Mouse (Mus musculus): ENCODE results near the gene Spem1. TPM values are rescaled to one million over a fixed set of nuclear protein-coding genes. Genes with fewer than 3 reads are reported as not detected.

Gene Spem1
- polyA plus RNA-seq, 2 experiments: 0.18 to 0.65 TPM

GRCm38 (mm10) chr11:69838714-69839104 is 16.7 kb upstream of the Spem1 start:
- Histone ChIP-seq H3K9ac (ENCODE audit: low read depth, low read length, severe bottlenecking) (peak overlapping the region; percentile 63), H3K4me1 (ENCODE audit: control insufficient read depth, insufficient read depth, low read length) (peaks cover 33% of the 10 kb centered on the region), H3K4me3 (replicated peaks; ENCODE audit: low read length) (peak overlapping the region; percentile 73), H3K27ac (replicated peaks; ENCODE audit: low read depth, low read length) (peak overlapping the region; percentile 83), H3K9me3 (ENCODE audit: control insufficient read depth, low read length) (no peaks in the 10 kb centered on the region), H3K27me3 (ENCODE audit: control insufficient read depth, insufficient read depth, low read length) (peaks cover 2% of the 10 kb centered on the region; the same call in 1 of the 2 replicates), H3K4me2 (replicated peaks; ENCODE audit: low read depth, low read length, severe bottlenecking) (peak overlapping the region; percentile 50), H3K36me3 (ENCODE audit: control insufficient read depth, insufficient read depth, low read length) (peaks cover 6% of the 10 kb centered on the region; the same call in 1 of the 2 replicates)
- DNase-seq (ENCODE audit: low spot score) (peak; percentile 20), ATAC-seq (ENCODE audit: low FRiP score, low read depth) (no peak)
- 2% methylated on average over 7 of the region's 7 CpGs for WGBS
- no peak for TF ChIP-seq POLR2A (IDR thresholded peaks at IDR 0.05; ENCODE audit: borderline replicate concordance, extremely low read depth, insufficient read depth, insufficient read length)

GRCm38 (mm10) chr11:69837952-69838713 is 16.2 kb upstream of the Spem1 start, which contains the start of gene Tmem256:
Tmem256 (plus strand) TSS chr11:69838514.
- Histone ChIP-seq H3K9me3 (ENCODE audit: control insufficient read depth, low read length) (no peaks in the 10 kb centered on the region), H3K9ac (ENCODE audit: low read depth, low read length, severe bottlenecking) (peak within 1 kb of the TSS; percentile 71), H3K27me3 (ENCODE audit: control insufficient read depth, insufficient read depth, low read length) (peaks cover 5% of the 10 kb centered on the region; the same call in 1 of the 2 replicates), H3K4me1 (ENCODE audit: control insufficient read depth, insufficient read depth, low read length) (peaks cover 37% of the 10 kb centered on the region), H3K4me3 (replicated peaks; ENCODE audit: low read length) (peak within 1 kb of the TSS; percentile 73), H3K4me2 (replicated peaks; ENCODE audit: low read depth, low read length, severe bottlenecking) (peak within 1 kb of the TSS; percentile 95), H3K36me3 (ENCODE audit: control insufficient read depth, insufficient read depth, low read length) (peaks cover 12% of the 10 kb centered on the region; the same call in 1 of the 2 replicates), H3K27ac (replicated peaks; ENCODE audit: low read depth, low read length) (peak within 1 kb of the TSS; percentile 83)
- 0 out of 2 replicates have a peak, but pooled peaks have one; percentile 69 for TF ChIP-seq POLR2A (IDR thresholded peaks at IDR 0.05; ENCODE audit: borderline replicate concordance, extremely low read depth, insufficient read depth, insufficient read length)
- WGBS: 0% methylated on average over 34 of the region's 34 CpGs
- DNase-seq (ENCODE audit: low spot score) (peak; percentile 100), ATAC-seq (ENCODE audit: low FRiP score, low read depth) (peak; percentile 92)

GRCm38 (mm10) chr11:69837604-69837951 is 15.6 kb upstream of the Spem1 start, which contains the start of gene Nlgn2:
Nlgn2 (minus strand) TSS chr11:69837784.
- peaks cover 37% of the 10 kb centered on the region for H3K4me1 ChIP-seq (ENCODE audit: control insufficient read depth, insufficient read depth, low read length)
- no peak for DNase-seq (ENCODE audit: low spot score)
- H3K9me3 ChIP-seq (ENCODE audit: control insufficient read depth, low read length): no peaks in the 10 kb centered on the region
- peaks cover 17% of the 10 kb centered on the region for H3K36me3 ChIP-seq (ENCODE audit: control insufficient read depth, insufficient read depth, low read length)
- peak within 1 kb of the TSS; percentile 73 for H3K4me3 ChIP-seq (replicated peaks; ENCODE audit: low read length)
- peak within 1 kb of the TSS; percentile 71 for H3K9ac ChIP-seq (ENCODE audit: low read depth, low read length, severe bottlenecking)
- no peak; the same call in 1 of the 2 replicates for ATAC-seq (ENCODE audit: low FRiP score, low read depth)
- H3K27me3 ChIP-seq (ENCODE audit: control insufficient read depth, insufficient read depth, low read length): peaks cover 5% of the 10 kb centered on the region; the same call in 1 of the 2 replicates
- peak within 1 kb of the TSS; percentile 83 for H3K27ac ChIP-seq (replicated peaks; ENCODE audit: low read depth, low read length)
- peak within 1 kb of the TSS; percentile 95 for H3K4me2 ChIP-seq (replicated peaks; ENCODE audit: low read depth, low read length, severe bottlenecking)
- no peak for TF ChIP-seq POLR2A (IDR thresholded peaks at IDR 0.05; ENCODE audit: borderline replicate concordance, extremely low read depth, insufficient read depth, insufficient read length)
- WGBS: under 1% methylated on average over 29 of the region's 32 CpGs

- H3K27me3 ChIP-seq (ENCODE audit: control insufficient read depth, insufficient read depth, low read length): peaks cover 5% of the 10 kb centered on the region; the same call in 1 of the 2 replicates
Measured at GRCm38 (mm10) chr11:69836703-69837576, 15.0 kb upstream of the Spem1 start.

GRCm38 (mm10) chr11:69835966-69836335 is 14.0 kb upstream of the Spem1 start:
- Histone ChIP-seq H3K27me3 (ENCODE audit: control insufficient read depth, insufficient read depth, low read length) (peaks cover 5% of the 10 kb centered on the region; the same call in 1 of the 2 replicates), H3K4me2 (replicated peaks; ENCODE audit: low read depth, low read length, severe bottlenecking) (peak overlapping the region; percentile 95), H3K36me3 (ENCODE audit: control insufficient read depth, insufficient read depth, low read length) (peaks cover 31% of the 10 kb centered on the region), H3K4me3 (replicated peaks; ENCODE audit: low read length) (peak overlapping the region; percentile 73), H3K9ac (ENCODE audit: low read depth, low read length, severe bottlenecking) (peak overlapping the region; percentile 71), H3K27ac (replicated peaks; ENCODE audit: low read depth, low read length) (no peak overlapping the region), H3K4me1 (ENCODE audit: control insufficient read depth, insufficient read depth, low read length) (peaks cover 37% of the 10 kb centered on the region), H3K9me3 (ENCODE audit: control insufficient read depth, low read length) (no peaks in the 10 kb centered on the region)
- ATAC-seq (ENCODE audit: low FRiP score, low read depth) (no peak), DNase-seq (ENCODE audit: low spot score) (no peak)
- TF ChIP-seq POLR2A (IDR thresholded peaks at IDR 0.05; ENCODE audit: borderline replicate concordance, extremely low read depth, insufficient read depth, insufficient read length): no peak
- WGBS: 10% methylated on average over 4 of the region's 4 CpGs

More at GRCm38 (mm10) chr11:69836703-69837576, 15.0 kb upstream of the Spem1 start:
- ATAC-seq (ENCODE audit: low FRiP score, low read depth) (no peak), DNase-seq (ENCODE audit: low spot score) (peak; percentile 37)
- Histone ChIP-seq H3K4me3 (replicated peaks; ENCODE audit: low read length) (peak overlapping the region; percentile 73), H3K4me2 (replicated peaks; ENCODE audit: low read depth, low read length, severe bottlenecking) (peak overlapping the region; percentile 95), H3K4me1 (ENCODE audit: control insufficient read depth, insufficient read depth, low read length) (peaks cover 37% of the 10 kb centered on the region), H3K9ac (ENCODE audit: low read depth, low read length, severe bottlenecking) (peak overlapping the region; percentile 71), H3K27ac (replicated peaks; ENCODE audit: low read depth, low read length) (peak overlapping the region; percentile 79), H3K36me3 (ENCODE audit: control insufficient read depth, insufficient read depth, low read length) (peaks cover 24% of the 10 kb centered on the region), H3K9me3 (ENCODE audit: control insufficient read depth, low read length) (no peaks in the 10 kb centered on the region)
- 1% methylated on average over 38 of the region's 52 CpGs for WGBS
- TF ChIP-seq POLR2A (IDR thresholded peaks at IDR 0.05; ENCODE audit: borderline replicate concordance, extremely low read depth, insufficient read depth, insufficient read length): no peak
